Mouse (Mus musculus): Measurements from ENCODE around the gene Plin2. TPM values are rescaled to one million over a fixed set of nuclear protein-coding genes. Genes with fewer than 3 reads are reported as not detected.
"Not testable (repeated sequence)": the region's sequence is repeated elsewhere in the genome, so short reads cannot be mapped to it uniquely, and the experiment has no call there.

Plin2 gene
- polyA plus RNA-seq, 1 experiment from 2014 or later, result 69.5 TPM

- Histone ChIP-seq H3K4me2 (replicated peaks) (no peak overlapping the region), H3K4me1 (no peaks in the 10 kb centered on the region), H3K27me3 (replicated peaks) (no peaks in the 10 kb centered on the region), H3K27ac (no peak overlapping the region), H3K9ac (no peak overlapping the region), H3K36me3 (no peaks in the 10 kb centered on the region), H3K4me3 (no peak overlapping the region), H3K9me3 (no peaks in the 10 kb centered on the region)
- no peak for ATAC-seq (ENCODE audit: low FRiP score, low read depth)
- WGBS, result 94% methylated on average over 2 of the region's 2 CpGs
Measured at GRCm38 (mm10) chr4:86679686-86680085, 9.8 kb upstream of the Plin2 start.

GRCm38 (mm10) chr4:86676756-86677155, 6.9 kb upstream of the Plin2 start:
- Histone ChIP-seq H3K4me3 (no peak overlapping the region), H3K4me1 (no peaks in the 10 kb centered on the region), H3K9me3 (no peaks in the 10 kb centered on the region), H3K4me2 (replicated peaks) (no peak overlapping the region), H3K36me3 (no peaks in the 10 kb centered on the region), H3K9ac (no peak overlapping the region), H3K27me3 (replicated peaks) (no peaks in the 10 kb centered on the region), H3K27ac (no peak overlapping the region)
- ATAC-seq (ENCODE audit: low FRiP score, low read depth), result no peak

DNA sequence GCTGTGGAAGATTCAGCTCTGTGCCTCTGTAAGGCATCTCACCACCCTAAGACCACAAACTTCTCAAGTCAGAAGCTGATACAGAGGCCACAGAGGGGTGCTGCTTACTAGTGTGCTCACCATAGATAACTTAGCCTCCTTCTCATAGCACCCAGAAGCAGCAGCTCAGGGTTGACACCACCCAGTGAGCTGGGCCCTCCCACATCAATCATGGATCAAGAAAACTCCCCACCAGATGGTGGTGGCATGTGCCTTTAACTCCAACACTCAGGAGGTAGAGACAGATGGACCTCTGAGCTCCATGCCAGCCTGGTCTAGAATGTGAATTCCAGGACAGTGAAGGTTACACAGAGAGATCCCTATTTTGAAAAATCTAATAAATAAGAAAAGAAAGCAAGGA, 4.9 kb upstream of the Plin2 start:
- H3K4me3 ChIP-seq; H3K9me3 ChIP-seq; ATAC-seq (ENCODE audit: low FRiP score, low read depth); H3K4me2 ChIP-seq (replicated peaks); H3K27ac ChIP-seq; H3K9ac ChIP-seq; H3K36me3 ChIP-seq; H3K27me3 ChIP-seq (replicated peaks); H3K4me1 ChIP-seq: not testable (repeated sequence)

DNA sequence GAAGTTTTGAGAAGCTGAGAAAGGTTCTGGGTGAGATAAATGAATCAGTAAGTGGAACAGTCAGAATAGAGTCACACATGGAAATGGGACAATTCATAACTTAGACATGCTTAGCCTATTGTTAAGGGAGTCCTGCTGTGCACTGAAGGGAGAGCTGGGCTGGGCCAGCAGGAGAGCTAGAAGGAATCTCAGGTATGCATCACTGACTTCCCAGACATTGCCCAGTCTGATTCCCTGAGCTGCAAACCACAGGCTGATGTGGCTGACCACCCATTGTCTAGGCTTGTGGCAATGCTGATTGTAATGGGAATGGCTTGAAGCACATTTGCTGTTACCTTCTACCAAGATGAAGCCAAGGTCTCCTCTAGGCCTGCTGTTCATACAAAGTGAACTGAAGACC, 4.3 kb upstream of the Plin2 start:
- ATAC-seq (ENCODE audit: low FRiP score, low read depth); H3K9ac ChIP-seq; H3K27ac ChIP-seq; H3K4me3 ChIP-seq; H3K36me3 ChIP-seq; H3K9me3 ChIP-seq; H3K27me3 ChIP-seq (replicated peaks); H3K4me2 ChIP-seq (replicated peaks); H3K4me1 ChIP-seq: not testable (repeated sequence)

- H3K4me1 ChIP-seq, result peaks cover 7% of the 10 kb centered on the region; the same call in 1 of the 2 replicates
- no peak overlapping the region for H3K9ac ChIP-seq
- H3K27ac ChIP-seq, result no peak overlapping the region
- H3K9me3 ChIP-seq, result no peaks in the 10 kb centered on the region
- H3K36me3 ChIP-seq, result no peaks in the 10 kb centered on the region
- H3K27me3 ChIP-seq (replicated peaks), result no peaks in the 10 kb centered on the region
- H3K4me2 ChIP-seq (replicated peaks), result no peak overlapping the region
- H3K4me3 ChIP-seq, result no peak overlapping the region
- ATAC-seq (ENCODE audit: low FRiP score, low read depth), result no peak
- WGBS, result 81% methylated on average over 7 of the region's 7 CpGs
Measured at GRCm38 (mm10) chr4:86672450-86672849, 2.6 kb upstream of the Plin2 start.

GRCm38 (mm10) chr4:86671803-86672202, 1.9 kb upstream of the Plin2 start:
- Histone ChIP-seq H3K4me3 (no peak overlapping the region), H3K9ac (no peak overlapping the region), H3K4me2 (replicated peaks) (no peak overlapping the region), H3K4me1 (peaks cover 7% of the 10 kb centered on the region; the same call in 1 of the 2 replicates), H3K9me3 (no peaks in the 10 kb centered on the region), H3K27me3 (replicated peaks) (no peaks in the 10 kb centered on the region), H3K27ac (no peak overlapping the region), H3K36me3 (no peaks in the 10 kb centered on the region)
- no peak for ATAC-seq (ENCODE audit: low FRiP score, low read depth)
- WGBS, result 54% methylated on average over 3 of the region's 3 CpGs

DNA sequence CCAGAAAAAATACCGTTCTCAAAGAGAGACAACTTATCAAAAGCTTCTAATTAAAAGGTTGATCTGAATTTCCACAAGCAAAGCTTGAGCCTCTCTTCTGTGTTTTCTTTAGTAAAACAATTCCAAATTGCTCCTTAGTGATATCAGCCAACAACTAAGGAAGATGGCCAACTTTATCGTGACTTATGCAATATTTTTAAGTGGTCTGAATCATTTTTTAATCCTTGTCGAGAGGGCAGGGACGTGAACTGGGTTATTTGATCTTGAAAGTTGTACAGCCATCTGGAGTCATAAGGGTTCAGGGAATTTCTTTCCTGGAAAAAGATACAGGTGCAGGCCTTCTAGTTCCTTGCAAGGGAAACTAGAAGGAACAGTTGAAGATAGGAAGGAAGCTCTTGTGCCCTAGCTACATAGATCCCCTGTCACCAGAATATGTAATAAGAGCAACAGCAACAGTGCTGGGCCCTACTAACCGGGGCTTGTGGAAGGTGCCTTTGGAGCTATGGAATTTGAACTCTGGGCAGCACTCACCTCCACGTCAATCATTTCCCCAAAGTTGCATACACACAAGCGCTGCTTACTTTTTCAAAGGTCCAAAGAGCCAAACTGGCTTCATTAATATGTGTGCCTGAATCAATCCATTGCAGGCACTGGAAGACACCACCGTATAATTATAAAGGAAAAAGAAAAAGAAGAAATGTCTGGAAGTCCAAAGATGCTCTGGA, 884 bp upstream of the Plin2 start:
- peaks cover 7% of the 10 kb centered on the region; the same call in 1 of the 2 replicates for H3K4me1 ChIP-seq
- no peaks in the 10 kb centered on the region; the same call in 1 of the 2 replicates for H3K36me3 ChIP-seq
- no peak for ATAC-seq (ENCODE audit: low FRiP score, low read depth)
- no peaks in the 10 kb centered on the region for H3K9me3 ChIP-seq
- no peak overlapping the region for H3K4me3 ChIP-seq
- no peak overlapping the region for H3K9ac ChIP-seq
- 80% methylated on average over 8 of the region's 8 CpGs for WGBS
- H3K27ac ChIP-seq, result no peak overlapping the region
- H3K27me3 ChIP-seq (replicated peaks), result no peaks in the 10 kb centered on the region
- peak overlapping the region; percentile 73 for H3K4me2 ChIP-seq (replicated peaks)

GRCm38 (mm10) chr4:86669241-86669753, 563 bp downstream of the Plin2 start:
- H3K4me3 ChIP-seq, result peak overlapping the region; percentile 57
- H3K27ac ChIP-seq; H3K36me3 ChIP-seq; H3K9me3 ChIP-seq; H3K27me3 ChIP-seq (replicated peaks); H3K4me1 ChIP-seq: not testable (repeated sequence)
- H3K4me2 ChIP-seq (replicated peaks), result peak overlapping the region; percentile 73
- peak; percentile 76 for ATAC-seq (ENCODE audit: low FRiP score, low read depth)
- H3K9ac ChIP-seq, result peak overlapping the region; percentile 72
- 15% methylated on average over 6 of the region's 6 CpGs for WGBS

GRCm38 (mm10) chr4:86668290-86669000, 1.4 kb downstream of the Plin2 start:
- H3K4me2 ChIP-seq (replicated peaks), result peak overlapping the region; percentile 73
- H3K4me3 ChIP-seq, result no peak overlapping the region
- no peak overlapping the region for H3K27ac ChIP-seq
- no peaks in the 10 kb centered on the region for H3K9me3 ChIP-seq
- H3K36me3 ChIP-seq, result peaks cover 8% of the 10 kb centered on the region; the same call in 1 of the 2 replicates
- 96% methylated on average over 14 of the region's 14 CpGs for WGBS
- peaks cover 7% of the 10 kb centered on the region; the same call in 1 of the 2 replicates for H3K4me1 ChIP-seq
- no peak overlapping the region for H3K9ac ChIP-seq
- ATAC-seq (ENCODE audit: low FRiP score, low read depth), result no peak
- H3K27me3 ChIP-seq (replicated peaks), result no peaks in the 10 kb centered on the region

DNA sequence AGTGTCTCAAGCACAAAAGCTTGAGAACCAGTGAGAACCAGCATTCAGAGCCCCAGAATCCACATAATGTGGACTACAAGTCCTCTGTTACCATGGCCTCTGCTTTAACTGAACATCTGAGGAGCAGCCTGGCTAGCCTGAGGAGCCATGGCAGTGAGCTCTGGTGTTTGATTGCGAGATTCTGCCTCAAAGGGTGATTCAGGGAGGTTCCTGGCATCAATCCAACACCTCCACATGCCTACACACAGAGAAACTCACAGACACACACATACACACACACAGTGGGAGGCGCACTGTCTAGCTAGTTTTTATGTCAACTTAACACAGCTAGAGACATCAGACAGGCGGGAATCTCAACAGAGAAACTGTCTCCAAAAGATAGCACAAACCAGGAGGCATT, 4.3 kb downstream of the Plin2 start:
- no peak overlapping the region for H3K4me3 ChIP-seq
- 78% methylated on average over 3 of the region's 3 CpGs for WGBS
- H3K4me1 ChIP-seq, result peaks cover 7% of the 10 kb centered on the region; the same call in 1 of the 2 replicates
- no peaks in the 10 kb centered on the region for H3K9me3 ChIP-seq
- H3K27ac ChIP-seq, result no peak overlapping the region
- peaks cover 12% of the 10 kb centered on the region for H3K36me3 ChIP-seq
- H3K27me3 ChIP-seq (replicated peaks), result no peaks in the 10 kb centered on the region
- ATAC-seq (ENCODE audit: low FRiP score, low read depth), result no peak
- H3K9ac ChIP-seq, result no peak overlapping the region
- H3K4me2 ChIP-seq (replicated peaks), result no peak overlapping the region

- 86% methylated on average over 4 of the region's 4 CpGs for WGBS
- Histone ChIP-seq H3K9me3 (no peaks in the 10 kb centered on the region), H3K27ac (no peak overlapping the region), H3K4me3 (no peak overlapping the region), H3K4me1 (peaks cover 4% of the 10 kb centered on the region; the same call in 1 of the 2 replicates), H3K9ac (no peak overlapping the region), H3K4me2 (replicated peaks) (no peak overlapping the region), H3K36me3 (peaks cover 28% of the 10 kb centered on the region), H3K27me3 (replicated peaks) (no peaks in the 10 kb centered on the region)
- ATAC-seq (ENCODE audit: low FRiP score, low read depth), result no peak
Measured at GRCm38 (mm10) chr4:86663919-86664318, 5.9 kb downstream of the Plin2 start.

DNA sequence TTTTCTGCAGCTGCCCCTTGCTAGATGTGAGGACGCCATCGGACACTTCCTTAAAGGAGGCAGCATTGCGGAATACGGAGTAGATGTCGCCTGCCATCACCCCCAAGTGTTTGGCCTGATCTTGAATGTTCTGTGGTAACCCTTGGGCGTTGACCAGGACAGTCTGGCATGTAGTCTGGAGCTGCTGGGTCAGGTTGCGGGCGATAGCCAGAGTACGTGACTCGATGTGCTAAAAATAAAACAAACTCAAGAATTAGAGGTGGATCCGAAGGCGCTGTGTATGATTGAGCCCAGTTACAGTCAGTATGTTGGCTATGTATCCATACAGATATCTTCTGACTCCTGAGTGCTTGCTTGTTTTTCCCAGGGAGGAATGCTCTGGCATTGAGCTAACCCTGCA, 12.7 kb downstream of the Plin2 start:
- ATAC-seq (ENCODE audit: low FRiP score, low read depth), result no peak
- H3K4me3 ChIP-seq, result no peak overlapping the region
- no peaks in the 10 kb centered on the region for H3K4me1 ChIP-seq
- 0 out of 2 replicates have a peak, but pooled peaks cover 4% of the 10 kb centered on the region for H3K9me3 ChIP-seq
- H3K4me2 ChIP-seq (replicated peaks), result no peak overlapping the region
- no peaks in the 10 kb centered on the region for H3K27me3 ChIP-seq (replicated peaks)
- WGBS, result 96% methylated on average over 12 of the region's 12 CpGs
- no peak overlapping the region for H3K27ac ChIP-seq
- peaks cover 49% of the 10 kb centered on the region for H3K36me3 ChIP-seq
- no peak overlapping the region for H3K9ac ChIP-seq
